Mouse (Mus musculus) cortical plate, adult 2 months (tissue): ENCODE measurements around the gene Sdc3. TPM values are rescaled to one million over a fixed set of nuclear protein-coding genes. Genes with fewer than 3 reads are reported as not detected.
A peak's percentile ranks its signal among the peaks of the same experiment; 100 is the strongest.

Experiments
- H3K27ac ChIP-seq: fragments of 200-500 bp; 2 replicates; pipeline ENCODE4 v1.5.1; 2012; ENCODE audit warnings: low read length, control low read depth, inconsistent platforms; ENCODE audit not compliant: insufficient read depth
- H3K4me1 ChIP-seq: fragments of 200-500 bp; 2 replicates; pipeline ENCODE4 v1.6.1; 2011; ENCODE audit warnings: low read length; ENCODE audit not compliant: control insufficient read depth, insufficient read depth
- H3K4me3 ChIP-seq: fragments of 200-500 bp; 2 replicates; pipeline ENCODE4 v1.5.1; 2011; ENCODE audit warnings: mild to moderate bottlenecking, low read length, control low read depth; ENCODE audit not compliant: insufficient read depth
- CTCF ChIP-seq: fragments of 200-500 bp; IDR thresholded peaks from 2 replicates; pipeline ENCODE4 v1.5.1; 2011; ENCODE audit warnings: mild to moderate bottlenecking, control low read depth, low read length; ENCODE audit not compliant: insufficient read depth; ENCODE audit errors: extremely low read depth
- POLR2A ChIP-seq: fragments of 200-500 bp; IDR thresholded peaks from 2 replicates; pipeline ENCODE4 v1.6.1; 2011; ENCODE audit warnings: mild to moderate bottlenecking, low read length, control low read depth; ENCODE audit not compliant: insufficient read depth; ENCODE audit errors: extremely low read depth
- polyA plus RNA-seq: library from polyadenylated mRNA; depleted of rRNA; stranded (reverse); fragments of >200 nt; gene quantifications from 2 replicates; pipeline ENCODE4 v1.2.3, GENCODE M21; 2012

The Sdc3 gene
- polyA plus RNA-seq, 1 experiment, result 81.5 TPM

DNA sequence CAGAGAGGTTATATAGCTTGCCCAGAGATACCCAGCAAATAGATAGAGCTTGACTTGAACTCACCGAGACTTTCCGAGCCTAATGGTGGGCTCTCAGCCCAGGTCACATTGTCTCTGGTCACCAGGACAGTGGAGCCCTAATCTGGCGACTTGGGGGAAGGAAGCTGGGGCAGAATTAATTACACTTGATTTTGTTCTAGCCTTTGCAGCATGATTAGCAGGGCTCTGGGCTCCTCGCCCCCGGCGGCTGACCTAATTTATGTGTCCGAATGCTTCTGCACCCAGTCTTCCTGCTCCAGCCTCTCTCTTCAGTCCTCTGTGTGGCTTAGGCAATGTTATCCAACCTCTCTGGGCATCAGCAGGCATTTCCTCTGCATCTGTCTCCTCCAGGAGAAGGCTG lies 19.0 kb downstream of the Sdc3 start:
- H3K27ac ChIP-seq, result no peak overlapping the region
- H3K4me3 ChIP-seq, result no peak overlapping the region
- TF ChIP-seq CTCF (no peak), POLR2A (no peak)
- peaks cover 18% of the 10 kb centered on the region for H3K4me1 ChIP-seq

DNA sequence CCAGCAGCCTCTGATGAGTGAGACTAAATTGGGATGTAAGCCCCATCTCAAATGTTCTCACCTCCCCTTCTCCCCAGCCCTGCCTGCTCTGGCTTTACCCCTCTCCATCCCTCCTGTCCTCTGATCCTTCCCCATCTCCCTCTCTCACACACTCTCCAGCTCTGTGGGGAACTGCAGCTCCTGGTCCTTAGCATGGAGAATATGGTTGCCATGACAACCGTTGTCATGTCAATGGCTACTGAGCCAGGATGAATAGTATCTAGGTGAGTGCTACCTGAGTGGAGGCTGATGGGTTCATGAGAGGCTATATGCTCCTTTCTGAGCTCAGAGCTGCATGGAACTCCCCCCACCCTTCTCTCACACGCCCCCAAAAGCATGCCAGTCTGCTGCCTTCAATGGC lies 21.6 kb downstream of the Sdc3 start:
- TF ChIP-seq CTCF (no peak), POLR2A (no peak)

GRCm38 (mm10) chr4:130814742-130815330 lies 22.5 kb downstream of the Sdc3 start:
- Histone ChIP-seq H3K4me3 (no peak overlapping the region), H3K27ac (no peak overlapping the region), H3K4me1 (peaks cover 18% of the 10 kb centered on the region)
- no peak for TF ChIP-seq POLR2A
- TF ChIP-seq CTCF, result no peak

More for the DNA sequence above, 21.6 kb downstream of the Sdc3 start:
- Histone ChIP-seq H3K4me3 (no peak overlapping the region), H3K27ac (no peak overlapping the region), H3K4me1 (peaks cover 18% of the 10 kb centered on the region)

DNA sequence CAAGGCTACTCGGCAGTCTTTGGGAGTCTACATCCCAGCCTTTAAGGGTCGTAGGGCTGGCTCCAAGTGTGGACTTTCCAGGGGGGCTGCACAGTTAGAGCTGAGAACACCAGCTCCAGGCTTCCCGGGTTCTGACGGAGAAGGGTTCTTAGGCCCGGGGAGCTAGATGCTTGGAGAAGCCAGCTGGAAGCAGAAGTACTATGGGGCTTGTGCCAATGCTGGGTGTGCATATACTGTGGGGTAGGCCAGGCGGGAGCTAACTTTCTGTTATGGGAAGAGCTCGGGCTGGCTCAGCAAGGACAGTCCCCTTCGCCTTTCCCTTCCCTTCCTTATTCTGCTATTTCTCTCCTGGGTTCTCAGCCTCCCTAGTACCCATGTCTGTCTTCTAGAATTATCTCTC lies 23.5 kb downstream of the Sdc3 start:
- TF ChIP-seq CTCF, result no peak
- no peak for TF ChIP-seq POLR2A
- H3K4me1 ChIP-seq, result peaks cover 17% of the 10 kb centered on the region
- no peak overlapping the region for H3K27ac ChIP-seq
- H3K4me3 ChIP-seq, result no peak overlapping the region

DNA sequence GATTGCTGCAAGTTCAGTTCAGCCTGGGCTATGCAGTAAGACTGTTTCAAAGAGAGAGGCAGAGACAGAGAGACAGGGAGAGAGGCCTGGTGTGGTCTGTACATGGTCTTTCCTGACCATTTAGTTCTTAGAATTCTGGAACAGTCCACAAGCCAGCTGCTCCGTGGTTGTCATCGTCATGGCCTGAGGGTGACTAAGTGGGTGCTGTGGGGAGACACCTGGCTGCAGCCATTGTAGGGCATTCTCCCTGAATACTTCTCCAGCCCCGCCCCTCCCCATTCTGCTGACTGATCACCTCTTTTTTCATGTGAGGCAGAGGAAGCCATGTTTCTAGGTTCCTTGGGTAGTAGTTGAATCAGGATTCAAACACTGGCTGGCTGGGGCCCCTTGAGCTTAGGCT lies 27.5 kb downstream of the Sdc3 start:
- Histone ChIP-seq H3K27ac (no peak overlapping the region), H3K4me3 (no peak overlapping the region), H3K4me1 (0 out of 2 replicates have a peak, but pooled peaks cover 2% of the 10 kb centered on the region)
- TF ChIP-seq POLR2A (no peak), CTCF (no peak)

GRCm38 (mm10) chr4:130820594-130821255 lies 28.4 kb downstream of the Sdc3 start:
- 0 out of 2 replicates have a peak overlapping the region, but pooled peaks have one; percentile 0 for H3K27ac ChIP-seq
- no peak for TF ChIP-seq POLR2A
- TF ChIP-seq CTCF, result no peak
- H3K4me3 ChIP-seq, result no peak overlapping the region
- no peaks in the 10 kb centered on the region for H3K4me1 ChIP-seq

GRCm38 (mm10) chr4:130828851-130829673 lies 36.7 kb downstream of the Sdc3 start:
- Histone ChIP-seq H3K4me1 (peaks cover 3% of the 10 kb centered on the region; the same call in 1 of the 2 replicates), H3K4me3 (no peak overlapping the region), H3K27ac (0 out of 2 replicates have a peak overlapping the region, but pooled peaks have one; percentile 2)
- TF ChIP-seq CTCF (no peak), POLR2A (no peak)

- TF ChIP-seq CTCF (no peak), POLR2A (no peak)
- H3K4me3 ChIP-seq, result no peak overlapping the region
- no peak overlapping the region for H3K27ac ChIP-seq
- H3K4me1 ChIP-seq, result peaks cover 3% of the 10 kb centered on the region
These were observed 41.8 kb downstream of the Sdc3 start for GRCm38 (mm10) chr4:130834122-130834521.

DNA sequence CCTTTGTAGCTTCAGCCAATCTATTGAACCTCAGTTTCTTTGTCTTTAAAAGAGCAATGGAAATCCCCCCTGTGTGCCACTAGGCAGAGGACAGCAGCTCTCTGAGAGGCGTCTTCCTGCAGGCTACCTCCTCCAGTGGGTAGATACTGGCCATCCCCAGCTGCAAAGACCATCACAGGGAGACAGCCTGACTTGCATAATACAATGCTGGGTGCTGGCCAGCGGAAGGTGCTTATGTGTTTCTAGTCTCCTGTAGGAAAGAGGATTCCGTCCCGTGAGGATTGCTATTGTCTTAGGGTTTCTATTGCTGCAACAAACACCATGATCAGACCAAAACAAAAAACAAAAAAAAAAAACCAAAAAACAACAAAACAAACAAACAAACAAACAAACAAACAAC lies 43.2 kb downstream of the Sdc3 start:
- no peak overlapping the region for H3K27ac ChIP-seq
- H3K4me1 ChIP-seq, result peaks cover 3% of the 10 kb centered on the region
- H3K4me3 ChIP-seq, result no peak overlapping the region
- TF ChIP-seq POLR2A (no peak), CTCF (no peak)
